Mouse (Mus musculus) natural killer cell, adult 2 months (primary cell): ENCODE measurements around the gene Dclk2.
A peak's percentile ranks its signal among the peaks of the same experiment; 100 is the strongest.

ENCODE experiments used
- DNase-seq, 2 experiments: peaks; one replicate each; pipeline ENCODE4 v3.0.0; 2022; ENCODE audit warnings: low spot score in 2 of 2

Dclk2 gene

DNA sequence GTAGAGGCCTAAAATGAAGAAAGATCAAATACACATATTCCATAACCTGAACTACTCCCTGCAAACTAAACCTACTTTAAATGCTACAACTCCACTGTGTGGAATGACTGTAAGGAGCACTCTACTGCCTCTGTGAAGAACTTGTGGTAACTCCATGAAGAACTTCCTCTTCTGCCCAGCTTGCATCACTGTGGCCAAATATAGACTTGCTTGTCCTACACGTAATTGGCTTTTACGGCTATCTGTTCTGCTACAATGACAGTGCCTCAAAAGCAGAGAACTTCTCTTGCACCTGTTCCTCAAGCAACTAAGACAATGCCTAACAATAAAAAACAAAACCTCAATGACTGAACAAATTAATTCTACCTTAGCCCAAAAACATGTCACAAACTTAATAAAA is 26.2 kb downstream of the Dclk2 start:
- peak in 1 of 2 experiments; percentile 31 for DNase-seq

DNA sequence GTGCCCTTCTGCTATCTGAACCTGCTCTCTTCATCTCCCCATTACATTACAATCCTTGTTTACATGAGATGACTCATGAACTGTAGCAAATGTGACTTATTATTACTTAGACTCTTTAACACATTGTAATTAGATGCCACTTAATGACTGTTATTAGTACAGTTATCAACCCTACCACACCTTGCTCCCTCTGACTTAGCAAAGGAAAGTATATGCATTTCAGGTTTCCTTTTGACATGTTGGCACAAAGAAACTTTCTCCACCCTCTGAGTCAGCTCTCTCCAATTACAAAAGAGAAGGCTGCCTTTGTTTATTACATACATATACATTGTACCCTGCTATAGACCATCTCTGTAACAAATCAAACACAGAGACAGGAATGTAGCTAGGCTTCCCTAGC is 33.1 kb downstream of the Dclk2 start:
- no peak for DNase-seq

DNA sequence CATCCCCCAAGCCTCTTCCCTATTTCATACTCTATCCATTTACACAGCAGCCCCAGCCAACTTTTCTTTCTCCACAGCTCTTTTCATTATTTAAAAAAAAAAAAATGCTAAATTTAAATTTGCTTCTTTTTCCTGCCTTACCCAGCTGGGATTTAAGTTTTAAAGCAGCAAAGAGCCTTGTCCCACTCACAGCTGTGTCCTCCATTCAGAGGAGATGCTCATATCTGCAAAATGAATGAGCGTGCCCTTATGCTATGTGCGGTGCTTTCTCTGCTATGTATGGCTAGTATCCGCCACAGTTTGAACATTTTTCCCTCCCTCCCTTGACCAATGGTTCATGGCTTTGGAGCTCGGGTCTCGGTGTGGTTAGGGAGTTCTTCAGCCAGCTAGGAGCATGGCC is 35.5 kb downstream of the Dclk2 start:
- no peak for DNase-seq

DNA sequence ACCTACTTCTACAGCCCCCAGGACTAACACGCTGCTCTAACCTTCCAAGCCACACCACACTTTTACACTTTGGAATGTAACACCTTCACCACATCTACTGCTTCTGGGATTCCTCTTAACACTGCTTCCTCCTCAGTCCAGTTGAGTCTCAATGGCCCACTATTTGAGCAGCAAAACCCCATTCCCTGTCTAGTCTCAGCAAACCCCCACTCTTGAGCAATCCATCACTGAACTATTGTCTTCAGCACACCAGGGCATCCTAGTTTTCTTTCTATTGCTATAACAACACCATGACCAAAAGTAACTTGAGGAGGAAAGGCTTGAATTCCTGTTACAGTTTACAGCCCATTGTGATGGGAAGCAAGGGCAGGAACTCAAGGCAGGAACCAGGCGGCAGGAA is 36.2 kb downstream of the Dclk2 start:
- DNase-seq = no peak

DNA sequence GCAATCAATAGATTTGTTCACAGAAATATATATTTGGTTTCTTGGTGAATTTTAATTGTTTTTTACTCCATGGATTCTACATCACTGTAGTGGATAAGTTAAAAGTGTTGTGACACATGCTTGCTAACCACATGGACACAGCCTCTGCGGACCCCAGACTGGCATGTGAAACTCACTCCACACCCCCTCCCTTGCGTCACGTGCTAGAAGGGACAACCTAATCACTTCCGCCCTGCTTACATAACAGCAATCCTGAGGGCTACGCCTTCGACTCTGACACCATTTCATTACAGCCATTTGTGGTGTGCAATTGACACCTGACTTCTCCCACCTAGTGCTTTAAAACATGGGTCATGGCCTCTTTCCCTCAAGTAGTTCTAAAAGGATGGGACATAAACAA is 36.7 kb downstream of the Dclk2 start:
- no peak for DNase-seq

DNA sequence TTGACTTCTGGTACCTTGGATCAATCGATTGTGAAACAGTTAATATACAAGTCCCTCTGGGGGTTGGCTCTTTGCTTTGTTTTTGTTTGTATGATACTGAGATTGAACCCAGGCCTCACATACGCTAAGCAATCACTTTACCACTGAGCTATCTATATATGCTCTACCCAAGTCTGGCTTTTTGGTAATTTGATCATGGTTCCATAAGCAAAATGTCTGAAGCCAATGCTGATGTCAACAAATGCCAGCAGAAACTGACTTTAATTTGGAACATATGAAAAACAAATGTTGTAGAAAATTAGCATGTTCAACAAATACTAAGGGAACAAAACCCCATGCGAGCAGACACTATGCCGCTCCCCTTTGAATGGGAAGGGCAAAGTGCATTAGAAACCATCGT is 44.7 kb downstream of the Dclk2 start:
- DNase-seq = no peak

DNA sequence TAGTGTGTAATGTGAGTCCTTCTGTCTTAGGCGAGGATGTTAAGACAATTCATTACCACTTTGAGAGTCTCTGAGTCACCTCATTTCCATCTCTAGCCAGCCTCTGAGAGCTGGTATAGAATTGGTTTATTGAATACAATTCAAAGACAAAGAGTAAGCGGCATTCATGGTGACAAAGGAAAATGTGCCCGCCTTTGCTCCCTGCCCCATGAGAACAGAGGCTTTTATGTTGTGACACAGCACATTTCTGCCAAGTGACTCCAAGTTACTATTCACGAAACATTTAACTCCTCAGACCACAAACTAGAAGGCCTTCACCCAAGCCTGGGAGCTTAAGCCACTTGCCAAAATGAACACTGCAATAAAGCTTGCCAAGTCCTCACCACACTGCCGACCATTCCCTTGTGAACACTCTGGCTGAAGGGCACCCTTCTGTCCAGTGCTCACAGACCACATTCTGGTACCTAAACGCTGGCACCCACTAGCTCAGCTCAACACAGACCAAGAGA is 47.5 kb downstream of the Dclk2 start:
- DNase-seq = no peak

DNA sequence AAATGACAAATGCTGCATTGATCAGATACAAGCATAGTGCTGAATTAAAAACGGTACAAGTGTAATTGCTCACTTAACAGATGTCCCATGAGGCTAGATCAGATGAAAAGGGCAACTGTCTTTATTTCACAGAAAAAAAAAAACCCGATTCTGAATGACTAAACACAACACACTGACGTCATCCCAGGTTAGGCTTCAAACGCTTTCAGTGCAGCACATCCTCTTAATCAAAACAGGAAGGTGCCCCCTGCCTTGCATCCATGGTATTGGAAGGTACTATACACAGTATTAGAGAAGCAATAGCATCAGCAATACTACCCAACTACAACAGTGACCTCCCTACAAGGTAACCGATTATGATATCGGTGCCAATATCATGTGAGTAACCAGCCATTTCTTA is 49.7 kb downstream of the Dclk2 start:
- no peak for DNase-seq

DNA sequence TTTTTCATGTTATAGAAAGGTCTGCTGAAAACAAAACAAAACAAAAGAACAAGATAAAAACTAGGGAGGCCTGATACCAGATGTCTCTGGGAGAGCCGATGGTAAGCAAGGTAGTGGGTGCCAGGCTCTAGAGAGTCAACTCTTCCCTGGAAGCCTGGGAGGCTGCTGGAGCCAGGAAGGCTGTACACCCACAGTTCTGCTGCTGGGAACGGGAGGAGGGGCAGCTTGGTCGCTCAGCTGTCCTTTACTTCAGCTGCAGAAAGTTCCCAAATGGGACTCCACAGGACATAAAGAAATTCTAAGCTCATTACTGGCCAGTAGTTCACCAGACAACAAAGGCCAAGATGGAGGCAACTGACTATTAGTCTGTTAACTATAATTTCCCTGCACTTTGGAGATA is 50.2 kb downstream of the Dclk2 start:
- no peak for DNase-seq

DNA sequence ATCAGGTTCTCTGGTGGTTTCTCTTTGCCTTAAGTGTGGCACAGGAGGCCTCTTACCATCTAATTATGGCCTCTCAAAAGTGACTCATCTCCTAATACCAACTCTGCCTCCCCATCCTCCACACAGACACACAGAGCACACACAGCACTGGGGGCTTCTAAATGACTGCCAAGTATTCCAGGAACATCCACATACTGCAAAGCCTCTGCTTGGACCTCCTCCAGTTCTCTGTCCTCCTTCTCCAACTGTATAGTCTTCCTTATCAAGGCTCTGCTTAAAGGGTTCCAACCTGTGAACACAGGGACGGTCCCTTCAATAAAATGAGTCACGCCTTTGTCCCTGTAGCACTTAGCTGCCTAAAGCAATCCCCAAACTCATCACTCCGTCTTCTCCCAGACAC is 51.9 kb downstream of the Dclk2 start:
- DNase-seq = no peak

DNA sequence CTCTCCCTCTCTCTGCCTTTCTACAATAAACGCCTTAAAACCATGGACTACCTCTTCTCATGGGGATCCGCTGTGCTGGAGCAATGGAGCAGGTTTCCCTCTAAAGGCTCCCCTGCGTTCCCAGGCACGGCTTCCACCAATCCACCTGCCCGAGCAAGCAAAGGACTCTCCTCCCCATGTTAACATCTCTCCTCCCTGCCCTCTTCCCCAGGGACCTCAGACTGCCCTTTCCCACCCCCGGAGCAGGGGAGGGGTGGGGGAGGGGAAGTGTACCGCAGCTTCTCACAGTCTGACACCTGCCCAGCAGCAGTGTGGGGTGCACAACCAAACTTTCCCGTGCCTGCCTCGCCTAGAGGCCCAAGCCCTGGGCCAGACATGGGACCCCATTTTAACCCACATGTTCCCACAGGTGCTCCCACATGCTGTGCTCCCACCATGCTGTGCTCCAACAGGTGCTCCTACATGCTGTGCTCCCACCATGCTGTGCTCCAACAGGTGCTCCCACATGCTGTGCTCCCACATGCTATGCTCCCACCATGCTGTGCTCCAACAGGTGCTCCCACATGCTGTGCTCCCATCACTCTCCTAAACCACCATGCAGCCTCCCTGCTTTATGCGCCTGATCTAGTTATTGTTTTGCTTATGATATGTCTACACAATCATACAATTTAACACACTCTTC is 57.2 kb downstream of the Dclk2 start:
- no peak for DNase-seq

DNA sequence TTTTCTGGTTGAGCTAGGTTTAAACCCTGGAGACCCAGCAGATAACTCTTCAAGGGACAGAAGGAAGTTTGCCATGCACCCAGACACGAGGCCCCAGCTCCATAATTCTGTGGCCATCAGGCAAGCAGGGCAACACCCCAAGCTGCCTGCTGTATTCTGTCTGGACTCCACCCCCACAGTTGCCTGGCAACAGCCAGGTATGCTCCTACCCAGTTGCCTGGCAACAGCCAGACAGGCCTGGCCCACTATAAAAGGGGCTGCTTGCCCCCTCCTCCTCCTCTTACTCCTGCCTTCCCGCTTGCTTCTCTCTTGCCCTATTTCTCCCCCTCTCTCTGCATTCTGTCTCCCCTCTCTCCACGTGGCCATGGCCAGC is 57.7 kb downstream of the Dclk2 start:
- DNase-seq = no peak

DNA sequence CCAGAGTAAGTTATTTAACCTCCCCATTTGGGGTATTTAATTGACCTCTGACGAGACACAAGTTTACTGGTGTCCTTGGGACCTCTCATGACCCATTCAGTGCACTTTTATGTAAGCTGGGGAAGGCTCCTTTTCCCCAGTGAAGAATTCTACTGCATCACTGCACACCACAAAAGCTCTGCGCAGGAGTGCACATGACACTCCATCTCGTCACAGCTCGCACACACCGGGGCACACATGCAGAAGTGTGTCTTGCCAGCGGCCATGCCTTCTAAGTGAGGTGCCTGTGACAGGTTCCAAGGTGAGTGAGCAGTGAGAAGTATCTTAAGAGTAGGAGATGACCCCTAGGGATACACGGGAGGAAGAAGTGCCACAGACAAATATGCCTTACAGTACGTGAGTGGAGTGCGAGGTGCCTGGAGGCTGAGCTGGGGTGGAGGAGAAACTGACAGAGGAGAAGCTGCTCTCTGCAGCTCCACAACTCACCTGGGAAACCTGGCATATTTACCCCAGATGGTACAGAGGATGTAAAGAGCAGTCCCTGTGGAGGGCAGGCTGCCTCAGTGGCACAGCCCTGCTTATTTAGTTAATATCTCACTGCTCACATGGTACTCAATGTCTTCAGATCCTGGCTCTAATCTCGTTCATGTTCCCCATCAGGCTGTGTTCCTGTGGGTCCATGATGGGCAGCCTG is 58.3 kb downstream of the Dclk2 start:
- DNase-seq = no peak

DNA sequence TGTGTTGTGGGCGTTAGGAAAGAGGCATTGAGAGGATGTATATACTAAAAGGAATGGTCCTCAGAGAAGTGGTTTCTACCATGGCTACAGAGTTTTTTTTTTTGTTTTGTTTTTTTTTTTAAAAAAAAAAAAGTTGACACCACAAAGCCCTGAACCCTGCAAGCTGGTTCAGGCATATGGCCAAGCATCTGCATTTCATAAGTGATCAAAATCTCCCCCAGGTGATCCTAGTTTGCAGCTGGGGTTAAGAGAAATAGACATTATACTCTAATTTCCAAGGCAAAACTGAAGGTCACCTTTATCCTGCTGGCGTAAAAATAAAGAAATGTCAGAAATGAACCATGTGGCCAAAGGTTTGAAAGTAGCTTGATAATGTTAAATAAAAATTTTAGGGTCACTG is 60.9 kb downstream of the Dclk2 start:
- DNase-seq = no peak

DNA sequence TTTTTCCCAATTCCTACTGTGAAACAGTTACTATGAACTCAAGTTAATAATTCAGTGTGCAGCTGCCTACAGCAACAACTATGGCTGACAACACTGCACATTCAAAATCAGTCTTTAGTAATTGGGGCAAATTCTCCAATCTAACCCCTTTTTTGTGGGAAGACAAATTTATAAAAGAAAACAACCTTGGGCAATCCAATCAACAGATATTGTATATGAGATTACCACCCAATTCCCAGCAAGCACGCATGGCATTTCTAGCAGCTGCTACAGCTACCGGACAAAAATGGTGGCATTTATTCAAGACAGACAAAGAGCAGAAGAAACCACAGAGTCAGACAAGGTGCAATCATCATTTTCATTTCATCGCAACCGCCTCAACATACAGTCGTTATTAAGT is 62.0 kb downstream of the Dclk2 start:
- DNase-seq = no peak

DNA sequence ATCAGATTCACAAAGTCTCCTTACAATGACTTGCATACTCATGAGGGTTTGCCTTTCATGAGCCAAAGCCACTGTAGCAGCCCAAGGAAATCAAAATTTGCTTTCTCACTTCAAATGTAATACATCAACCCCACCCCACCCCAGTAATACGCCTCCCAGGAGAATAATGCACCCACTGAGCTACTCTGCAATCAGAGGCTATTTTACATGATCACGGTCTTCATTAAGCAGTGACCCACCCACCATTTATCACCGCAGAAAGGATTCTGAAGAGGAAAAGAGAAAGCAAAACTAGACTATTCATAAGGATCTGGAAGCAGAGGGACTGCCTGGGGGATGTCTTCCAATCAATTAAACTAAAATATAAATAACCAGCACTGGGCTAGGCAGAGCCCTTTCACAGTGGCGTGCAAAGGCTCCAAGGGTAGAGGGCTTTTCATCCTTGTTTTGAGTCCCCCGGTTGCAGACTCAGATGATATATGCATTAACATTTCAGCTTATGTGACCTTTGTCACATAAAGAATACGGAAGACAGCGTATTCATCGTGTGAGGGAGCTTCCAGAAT is 62.7 kb downstream of the Dclk2 start:
- no peak for DNase-seq

DNA sequence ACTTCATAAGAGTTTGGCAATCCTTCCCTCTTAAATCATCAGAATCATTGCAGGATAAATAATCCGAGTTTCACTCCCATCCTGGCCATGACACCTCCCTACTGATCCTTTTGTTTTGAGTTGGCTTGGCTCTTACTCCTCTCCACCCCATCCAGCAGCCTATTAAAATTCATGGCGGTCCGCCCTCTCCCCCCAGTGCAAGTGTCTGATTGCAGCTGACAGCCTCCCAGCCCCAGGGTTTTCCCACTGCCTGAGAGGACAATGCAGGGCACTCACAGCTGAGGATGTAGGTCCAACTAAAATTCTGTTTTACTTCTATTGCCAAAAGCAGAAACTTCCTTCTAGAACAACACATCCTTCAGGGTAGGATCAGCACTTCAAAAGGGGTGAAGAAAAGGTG is 67.8 kb downstream of the Dclk2 start:
- no peak for DNase-seq

DNA sequence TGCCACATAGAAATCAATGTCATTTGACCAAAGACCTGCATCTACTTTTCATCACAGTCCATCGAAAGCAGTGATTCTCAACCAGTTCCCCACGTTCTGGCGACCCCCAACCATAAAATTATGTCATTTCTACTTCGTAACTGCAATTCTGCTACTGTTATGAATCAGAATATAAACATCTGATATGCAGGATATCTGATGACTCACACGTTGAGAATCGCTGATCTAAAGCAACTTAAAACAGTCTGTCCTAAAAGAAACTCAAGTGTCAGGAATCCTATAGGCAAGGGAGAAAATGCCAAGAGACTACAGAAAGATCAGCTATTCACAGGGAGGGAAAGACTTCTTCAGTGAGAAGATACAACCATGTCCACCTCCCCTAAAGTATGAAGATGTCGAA is 69.5 kb downstream of the Dclk2 start:
- DNase-seq = no peak

DNA sequence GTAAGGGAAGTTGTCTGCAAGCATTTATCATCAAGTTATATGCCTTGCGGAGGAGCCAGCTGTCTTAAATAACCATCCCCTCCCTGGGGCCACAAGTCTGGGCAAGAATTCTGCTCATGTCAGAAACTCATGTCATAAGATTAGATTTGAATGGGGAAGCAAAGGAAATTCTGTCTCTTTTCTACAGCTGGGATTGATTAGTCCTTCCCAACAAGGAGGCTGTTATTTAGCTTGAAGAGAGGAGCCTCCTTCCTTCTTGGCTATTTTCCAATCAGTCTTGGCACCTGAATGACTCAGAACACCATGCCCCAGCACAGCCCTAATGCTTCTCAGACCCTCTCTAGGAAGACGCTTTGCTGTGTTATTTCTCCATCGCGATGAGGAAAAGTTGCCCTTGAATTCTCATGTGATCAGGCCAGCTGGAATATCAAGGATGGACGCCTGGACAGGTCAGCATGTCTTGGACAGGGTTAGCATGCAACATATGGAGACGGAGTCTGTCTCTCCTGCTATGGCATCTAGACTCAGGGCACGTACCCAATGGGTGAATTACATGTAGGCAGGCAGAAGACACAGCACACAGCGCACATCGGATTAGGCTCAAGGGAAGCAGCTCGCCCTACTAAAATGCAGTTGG is 70.1 kb downstream of the Dclk2 start:
- DNase-seq = no peak

DNA sequence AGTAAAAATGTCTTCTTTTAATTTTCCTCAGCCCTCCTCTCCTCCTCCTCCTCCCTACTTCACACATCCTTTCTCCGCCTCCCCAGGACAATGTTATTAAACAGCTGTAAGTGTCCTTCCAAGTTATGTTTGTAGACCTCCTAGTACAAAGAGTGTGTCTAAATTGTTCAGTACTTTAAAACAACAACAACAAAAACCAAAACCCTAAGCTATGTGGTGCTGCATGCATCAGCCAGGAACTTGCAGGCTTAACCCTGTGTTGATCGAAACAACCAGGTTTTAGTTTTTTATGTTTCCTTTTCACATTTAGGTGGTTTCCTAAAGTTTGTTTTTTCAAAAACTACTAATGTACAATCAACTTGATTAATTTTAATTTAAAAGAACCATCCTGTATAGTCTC is 71.3 kb downstream of the Dclk2 start:
- no peak for DNase-seq

DNA sequence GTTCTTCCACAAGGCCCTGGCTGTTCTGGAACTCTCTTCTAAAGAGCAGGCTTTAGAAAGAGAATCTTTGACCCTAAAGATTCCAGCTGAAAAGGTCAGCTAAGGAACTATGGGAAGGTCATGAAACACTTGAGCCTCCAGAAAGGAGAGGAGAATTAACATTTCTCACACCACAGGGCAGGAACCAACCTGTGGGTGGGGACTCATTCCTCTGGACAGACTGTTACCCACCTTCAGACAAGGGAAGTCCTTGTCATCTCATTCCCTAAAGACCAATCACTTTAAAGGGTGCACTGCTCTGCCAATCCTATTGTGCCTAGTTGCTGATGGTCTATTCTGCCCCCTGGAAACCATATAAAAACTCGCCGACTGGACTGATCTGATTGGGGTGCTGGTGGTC is 73.1 kb downstream of the Dclk2 start:
- DNase-seq = no peak

DNA sequence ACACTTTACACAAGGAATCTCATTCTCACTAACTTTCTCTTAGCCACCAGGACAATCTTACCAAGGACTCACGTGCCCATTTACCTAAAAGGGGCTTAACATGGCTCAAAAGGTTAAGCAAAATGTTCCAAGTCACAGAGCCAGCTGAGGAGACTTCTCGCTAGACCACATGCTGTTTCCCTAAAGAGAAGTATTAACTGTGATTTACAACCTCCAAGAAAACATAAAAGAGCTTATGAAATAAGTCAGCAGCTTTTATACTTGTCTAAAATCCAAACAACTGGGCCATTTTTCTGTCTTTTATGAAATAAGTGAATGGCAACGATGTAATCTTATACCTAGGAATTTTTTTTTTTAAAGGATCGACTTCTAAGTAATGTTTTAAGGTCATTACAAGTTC is 74.6 kb downstream of the Dclk2 start:
- no peak for DNase-seq

DNA sequence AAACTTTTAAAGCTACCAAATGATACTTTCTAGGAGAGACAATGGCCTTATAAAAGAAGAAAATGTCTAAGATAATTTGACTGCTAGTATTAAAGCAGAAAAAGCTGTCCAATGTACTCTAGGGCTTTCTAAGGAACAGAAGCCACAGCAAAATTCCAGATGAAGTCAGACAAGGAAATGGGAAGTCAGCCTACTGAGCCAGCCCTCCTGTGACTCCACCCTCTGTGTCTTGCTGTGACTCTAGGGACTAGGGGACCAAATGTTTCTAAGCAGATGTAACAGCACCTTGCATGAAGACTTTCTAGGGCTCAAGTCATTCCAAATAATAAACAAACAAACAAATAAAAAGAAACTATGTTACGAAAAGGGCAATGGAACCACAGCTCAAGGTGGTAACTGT is 75.1 kb downstream of the Dclk2 start:
- no peak for DNase-seq
